Mouse (Mus musculus) testis, adult 2 months (tissue): Measurements from ENCODE around the gene Stx2.

Experiments
- CTCF ChIP-seq: fragments of 200-500 bp; IDR thresholded peaks from 2 replicates; pipeline ENCODE4 v1.5.1; 2012; ENCODE audit warnings: low read depth, mild to moderate bottlenecking, inconsistent platforms, low read length, moderate library complexity; ENCODE audit not compliant: control insufficient read depth, insufficient read depth, insufficient replicate concordance
- POLR2A ChIP-seq: fragments of 200-500 bp; IDR thresholded peaks from 2 replicates; pipeline ENCODE4 v1.6.1; 2012; ENCODE audit warnings: low read depth, mild to moderate bottlenecking, inconsistent platforms, low read length, moderate library complexity; ENCODE audit not compliant: control insufficient read depth

- TF ChIP-seq CTCF (no peak), POLR2A (no peak)
Observed at GRCm38 (mm10) chr5:129015540-129015939, 7.2 kb upstream of the Stx2 start.
